Mouse (Mus musculus): ENCODE data around the gene Ntn1.

Ntn1 gene

DNA sequence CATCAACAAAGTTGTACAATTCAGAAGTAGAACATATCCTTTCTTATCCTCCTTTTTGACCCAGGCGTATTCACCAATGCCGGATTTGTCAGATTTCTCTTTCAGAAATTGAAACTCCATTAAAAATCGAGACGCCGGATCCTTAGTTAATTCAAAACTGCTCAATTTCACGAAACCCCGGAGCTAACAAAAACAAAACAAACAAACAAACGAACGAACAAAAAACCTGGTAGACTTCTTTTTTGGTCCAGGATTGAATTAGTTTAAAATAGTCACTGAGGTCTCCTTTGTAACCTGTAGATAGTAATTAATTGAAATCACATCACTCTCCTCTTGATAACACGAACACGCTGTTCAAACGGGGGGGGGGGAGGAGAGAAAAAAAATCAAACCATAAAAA, 16.5 kb downstream of the Ntn1 start:
- DNase-seq (ENCODE audit: low spot score), result no peak

DNA sequence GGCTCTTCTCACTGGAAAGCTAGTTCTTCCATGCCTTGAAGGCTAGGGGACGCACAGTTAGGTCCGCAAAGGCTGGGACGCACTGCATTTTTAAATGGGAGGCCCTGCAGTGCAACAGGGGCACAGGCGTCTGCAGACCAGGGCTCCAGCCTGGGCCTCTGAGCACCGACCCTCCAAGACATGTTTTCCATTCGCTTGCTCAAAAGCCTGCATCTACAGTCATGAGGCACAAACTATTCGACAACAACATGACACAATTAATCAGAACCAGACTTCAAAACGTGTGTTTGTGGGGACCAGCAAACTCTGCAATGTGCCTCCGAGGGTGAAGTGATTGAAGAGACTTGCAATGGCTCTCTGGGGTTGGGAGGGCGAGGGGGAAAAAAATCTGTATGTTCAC, 17.1 kb downstream of the Ntn1 start:
- no peak for DNase-seq (ENCODE audit: low spot score)

DNA sequence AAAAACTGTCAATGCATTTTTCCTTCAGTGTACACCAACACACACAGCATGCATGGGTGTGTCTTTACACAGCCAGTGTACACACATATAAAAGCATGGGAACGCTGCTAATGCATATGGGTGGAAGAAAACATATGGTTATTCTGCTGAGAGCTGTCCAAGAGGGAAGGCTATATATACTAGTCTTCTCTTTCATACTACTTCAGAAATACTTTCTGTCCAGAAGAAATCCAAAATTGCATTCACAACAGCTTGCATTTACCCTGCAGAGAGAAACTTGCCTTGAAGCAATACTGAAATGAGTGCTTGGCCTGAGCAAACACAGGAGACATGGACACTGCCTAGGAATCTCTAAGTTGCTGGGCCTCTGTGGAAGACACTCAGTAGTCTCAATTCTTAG, 18.8 kb downstream of the Ntn1 start:
- DNase-seq (ENCODE audit: low spot score), result no peak

- no peak for DNase-seq (ENCODE audit: low spot score)
These were observed 19.3 kb downstream of the Ntn1 start for GRCm38 (mm10) chr11:68381318-68381717.

- DNase-seq (ENCODE audit: low spot score), result no peak
These were observed 21.5 kb downstream of the Ntn1 start for GRCm38 (mm10) chr11:68378946-68379764.

- DNase-seq (ENCODE audit: low spot score), result no peak
These were observed 22.2 kb downstream of the Ntn1 start for GRCm38 (mm10) chr11:68378419-68378818.

GRCm38 (mm10) chr11:68373105-68373504, 27.5 kb downstream of the Ntn1 start:
- DNase-seq (ENCODE audit: low spot score), result no peak

DNA sequence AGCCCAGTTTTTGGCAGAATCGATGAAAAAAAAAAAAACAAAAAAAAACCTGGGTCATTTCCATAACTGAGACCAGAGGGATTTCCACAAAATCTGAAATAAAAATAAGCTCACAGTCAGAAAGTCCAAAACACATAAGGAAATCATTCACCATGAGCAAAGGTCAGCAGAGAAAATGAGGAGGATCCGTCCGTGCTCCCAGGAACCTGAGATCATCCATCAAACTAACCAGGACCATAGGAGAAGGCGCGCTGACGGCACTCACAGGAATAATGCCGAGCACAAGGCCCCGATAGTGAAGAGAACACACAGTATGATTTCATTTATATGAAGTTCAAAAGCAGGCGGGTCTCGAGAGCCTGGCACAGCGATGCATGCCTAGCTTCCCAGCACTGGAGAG, 29.0 kb downstream of the Ntn1 start:
- DNase-seq (ENCODE audit: low spot score), result no peak

DNA sequence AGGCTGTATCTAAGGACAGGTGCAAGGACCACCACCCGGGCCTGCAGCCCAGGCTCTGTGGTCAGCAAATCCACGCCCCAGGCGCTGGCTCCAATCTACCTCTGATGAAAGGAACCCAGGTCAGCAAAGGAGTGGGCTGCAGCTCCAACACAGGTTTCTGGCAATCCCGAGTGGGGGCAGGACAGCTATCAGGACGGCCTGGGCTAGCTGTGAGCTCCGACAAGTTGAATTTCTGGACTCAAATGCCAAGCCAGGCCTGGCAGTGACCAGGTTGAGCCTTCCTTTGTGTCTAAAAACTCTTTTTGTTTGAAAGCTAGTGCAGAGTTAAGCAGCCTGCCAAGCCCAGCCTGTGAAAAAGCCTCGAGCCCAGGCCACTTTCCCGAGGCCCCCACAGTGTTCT, 43.7 kb downstream of the Ntn1 start:
- no peak for DNase-seq (ENCODE audit: low spot score)

DNA sequence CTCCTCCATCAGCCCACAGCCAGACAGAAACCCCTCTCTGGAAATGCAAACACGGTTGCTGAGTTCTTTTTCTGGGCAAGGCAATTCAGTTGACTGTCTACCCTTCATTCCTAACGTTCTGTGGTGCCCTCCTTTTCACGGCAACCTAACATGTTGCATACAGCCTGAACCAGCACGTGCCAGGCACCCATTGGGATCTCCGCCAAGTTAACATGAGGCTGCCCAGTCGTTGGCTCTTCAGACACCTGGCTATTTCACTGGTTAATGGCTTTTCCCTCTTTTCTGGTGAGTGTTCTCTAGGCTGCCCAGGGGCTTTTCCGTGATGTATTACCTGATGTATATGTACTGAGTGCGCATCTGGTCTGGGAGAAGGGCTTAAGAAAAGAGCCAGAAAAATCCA, 45.1 kb downstream of the Ntn1 start:
- DNase-seq (ENCODE audit: low spot score), result no peak

GRCm38 (mm10) chr11:68354848-68355247, 45.8 kb downstream of the Ntn1 start:
- no peak for DNase-seq (ENCODE audit: low spot score)

- DNase-seq (ENCODE audit: low spot score), result no peak
These were observed 48.4 kb downstream of the Ntn1 start for GRCm38 (mm10) chr11:68352236-68352635.

DNA sequence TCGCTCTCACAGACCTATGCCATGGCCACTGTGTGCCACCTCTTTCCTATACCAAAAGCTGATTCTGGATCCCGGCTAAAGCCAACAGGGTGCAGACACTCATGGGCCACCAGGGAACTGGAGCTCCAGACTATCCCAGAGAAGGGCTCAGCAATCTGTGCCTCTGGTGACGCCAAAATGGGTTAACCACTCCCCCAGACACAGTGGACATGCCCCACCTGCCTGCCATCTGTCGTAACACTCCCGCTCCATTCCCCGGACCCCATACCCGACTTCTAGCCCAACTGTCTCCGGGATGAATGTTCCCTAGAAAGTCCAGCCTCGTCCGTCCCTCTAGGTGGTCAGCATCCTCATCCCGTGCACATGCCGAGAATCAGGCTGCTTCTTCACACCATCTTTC, 51.8 kb downstream of the Ntn1 start:
- DNase-seq (ENCODE audit: low spot score), result no peak

GRCm38 (mm10) chr11:68348083-68348482, 52.5 kb downstream of the Ntn1 start:
- no peak for DNase-seq (ENCODE audit: low spot score)

GRCm38 (mm10) chr11:68347508-68347907, 53.1 kb downstream of the Ntn1 start:
- DNase-seq (ENCODE audit: low spot score), result no peak

- no peak for DNase-seq (ENCODE audit: low spot score)
These were observed 54.5 kb downstream of the Ntn1 start for GRCm38 (mm10) chr11:68346099-68346498.

DNA sequence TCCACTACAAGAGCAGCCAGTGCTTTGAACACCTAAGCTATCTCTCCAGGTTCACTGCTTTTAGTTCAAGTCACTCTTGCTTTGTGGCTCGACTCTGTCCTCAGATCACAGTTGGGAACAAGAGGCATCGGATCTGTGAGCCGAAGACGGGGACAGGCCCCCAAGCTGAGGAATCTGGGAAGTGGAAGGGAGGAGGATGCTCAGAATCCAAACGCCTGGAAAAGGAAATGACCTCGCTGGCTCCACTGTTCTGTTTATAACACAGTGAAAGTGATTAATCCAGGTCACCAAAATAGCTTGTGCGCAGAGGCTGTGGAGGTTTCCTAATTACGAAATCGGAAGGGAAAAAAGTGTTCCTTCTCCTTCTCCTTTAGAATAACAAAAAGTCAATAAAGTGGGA, 56.4 kb downstream of the Ntn1 start:
- DNase-seq (ENCODE audit: low spot score), result no peak

- no peak for DNase-seq (ENCODE audit: low spot score)
These were observed 57.9 kb downstream of the Ntn1 start for GRCm38 (mm10) chr11:68342761-68343160.

- no peak for DNase-seq (ENCODE audit: low spot score)
These were observed 58.6 kb downstream of the Ntn1 start for GRCm38 (mm10) chr11:68342003-68342400.

GRCm38 (mm10) chr11:68341111-68342002, 59.3 kb downstream of the Ntn1 start:
- no peak for DNase-seq (ENCODE audit: low spot score)

DNA sequence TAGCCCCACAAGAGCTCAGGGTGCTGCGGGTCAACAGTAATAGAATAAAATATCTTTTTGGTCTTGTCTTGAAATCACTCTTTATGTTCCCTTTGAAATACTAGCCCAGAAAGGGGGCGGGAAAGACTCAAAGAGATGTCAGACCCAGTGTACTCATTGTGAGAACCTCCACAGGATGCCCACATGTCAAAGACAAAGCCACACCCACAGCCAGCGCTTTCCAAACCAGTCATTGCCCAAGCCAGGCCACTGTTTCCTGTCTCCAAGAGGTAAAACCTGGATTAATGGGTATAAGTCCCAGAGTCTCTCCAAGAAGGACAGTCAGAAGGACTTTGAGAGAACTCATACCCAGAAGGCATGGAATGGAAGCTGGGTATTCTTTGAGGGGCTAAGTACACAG, 60.3 kb downstream of the Ntn1 start:
- no peak for DNase-seq (ENCODE audit: low spot score)

DNA sequence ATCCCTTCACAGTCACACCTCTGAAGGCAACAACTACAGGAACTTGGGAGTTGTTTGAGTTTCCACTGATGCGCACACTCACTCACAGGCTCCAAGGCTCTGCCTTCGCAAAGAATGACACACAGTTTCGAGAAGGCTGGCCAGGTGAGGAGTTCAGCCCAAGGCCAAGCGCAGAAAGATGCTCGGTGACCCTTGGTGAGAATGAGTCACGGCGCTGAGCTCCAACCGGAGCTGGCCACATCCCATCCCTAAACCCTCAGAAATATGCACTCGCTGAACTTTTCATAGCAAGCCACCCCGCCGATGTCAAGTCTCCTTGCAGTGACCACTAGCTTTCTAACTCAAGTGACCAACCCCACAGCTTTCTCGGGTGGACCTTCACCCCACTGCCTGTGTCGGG, 60.8 kb downstream of the Ntn1 start:
- no peak for DNase-seq (ENCODE audit: low spot score)

- DNase-seq (ENCODE audit: low spot score), result no peak
These were observed 61.3 kb downstream of the Ntn1 start for GRCm38 (mm10) chr11:68339331-68339730.
